In the genomic region with DNA sequence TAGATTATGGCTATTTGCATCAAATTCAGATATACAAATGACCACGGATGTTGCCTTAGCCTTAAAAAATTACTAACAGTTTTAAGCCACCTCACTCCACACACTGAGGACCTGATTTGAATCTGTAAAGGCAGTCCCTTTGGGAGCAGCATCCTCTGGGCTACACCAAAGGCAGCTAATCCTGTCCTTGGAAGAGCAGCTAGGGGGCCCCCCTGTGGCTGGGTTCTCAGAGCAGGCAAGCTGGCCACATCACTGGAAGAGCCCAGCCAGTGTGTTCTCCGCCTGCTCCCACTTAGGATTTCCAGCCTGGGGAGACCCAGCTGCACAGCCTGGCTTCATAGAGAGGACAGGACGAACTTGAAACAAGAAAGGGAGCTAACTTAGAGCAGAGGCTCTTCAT, we compare ENCODE assay signal across 9 mouse cellular contexts. TPM values are rescaled to one million over a fixed set of nuclear protein-coding genes. Genes with fewer than 3 reads are reported as not detected.
A peak's percentile ranks its signal among the peaks of the same experiment; 100 is the strongest.
DNase-seq lines count a peak whose midpoint lies in the region; ATAC-seq and TF ChIP-seq lines count a peak whose summit lies in the region.
"Had no signal": no experiment of that assay in that cellular context is flagged by ENCODE, and none has a peak within 500 bp of the region (broad histone marks: within the 10 kb centered on the region; RNA-seq: fewer than 3 reads in every experiment).

No protein-coding gene starts in this region.

- no peak for ATAC-seq in kidney, embryonic 15.5 days (replicated peaks; ENCODE audit: low FRiP score)
- ATAC-seq in granulocyte monocyte progenitor cell, adult 5-6 weeks (replicated peaks; ENCODE audit: poor library complexity, severe bottlenecking): no peak

- H3K36me3 ChIP-seq in kidney, embryonic 15.5 days: peaks cover 89% of the 10 kb centered on the region

- H3K9ac ChIP-seq in kidney, embryonic 15.5 days: no peak overlapping the region
- H3K9ac ChIP-seq: embryonic facial prominence, embryonic 13.5 days had no signal

- no peaks in the 10 kb centered on the region for H3K27me3 ChIP-seq in kidney, embryonic 15.5 days
- H3K27me3 ChIP-seq: embryonic facial prominence, embryonic 13.5 days had no signal

- H3K9me3 ChIP-seq in kidney, embryonic 15.5 days (replicated peaks): no peaks in the 10 kb centered on the region
- H3K9me3 ChIP-seq: embryonic facial prominence, embryonic 13.5 days had no signal

- TF ChIP-seq CTCF in olfactory bulb, adult 2 months (IDR thresholded peaks at IDR 0.05; ENCODE audit: insufficient read depth, low read depth, low read length): peak; percentile 36; the same call in 1 of the 2 replicates

- H3K27ac ChIP-seq in kidney, embryonic 15.5 days: no peak overlapping the region
- no peak overlapping the region for H3K27ac ChIP-seq in olfactory bulb, adult 2 months (ENCODE audit: insufficient read depth, low read depth, low read length)
- H3K27ac ChIP-seq: embryonic facial prominence, embryonic 13.5 days had no signal

- H3K4me2 ChIP-seq in kidney, embryonic 15.5 days: no peak overlapping the region
- H3K4me2 ChIP-seq: embryonic facial prominence, embryonic 13.5 days had no signal

- H3K4me1 ChIP-seq in kidney, embryonic 15.5 days: peaks cover 14% of the 10 kb centered on the region; the same call in 1 of the 2 replicates
- peaks cover 13% of the 10 kb centered on the region for H3K4me1 ChIP-seq in olfactory bulb, adult 2 months (ENCODE audit: control insufficient read depth, insufficient read depth, low read length)

- peak; percentile 57 for DNase-seq in kidney, postnatal 14 days
- peak; percentile 71 for DNase-seq in adrenal gland, postnatal 10 days
- peak; percentile 72 to 79 for DNase-seq in cerebellum, postnatal 10 days
- DNase-seq in layer of hippocampus, adult 9-11 months: peak; percentile 81

- no peak for TF ChIP-seq POLR2A in olfactory bulb, adult 2 months (IDR thresholded peaks at IDR 0.05; ENCODE audit: insufficient read depth, low read depth, low read length)

- 47% methylated on average over 3 of the region's 3 CpGs for WGBS in kidney, embryonic 15.5 days
- 24% methylated on average over 3 of the region's 3 CpGs for WGBS in olfactory bulb, adult 2 months

- no peak overlapping the region for H3K4me3 ChIP-seq in kidney, embryonic 15.5 days (replicated peaks)
- H3K4me3 ChIP-seq in olfactory bulb, adult 2 months (ENCODE audit: insufficient read depth, low read depth, low read length): no peak overlapping the region
- H3K4me3 ChIP-seq: embryonic facial prominence, embryonic 13.5 days had no signal

RNA-seq across cellular contexts. Expression of a gene that starts 18.3 kb away (rescaled TPM):
- polyA plus RNA-seq in kidney, embryonic 15.5 days (2015; fragmentation: Nextera tagmentation; extraction: Ambion mirVana): 102 and 105 TPM in 2 replicates
- 10 to 100 TPM; 39.1 to 55.8 TPM for total RNA-seq in adrenal gland, postnatal 10 days (2021)
- not detected in 2 replicates for polyA plus RNA-seq in olfactory bulb, adult 2 months (2012; ENCODE audit: insufficient read depth, insufficient read length, low replicate concordance, missing spikeins)
- total RNA-seq in granulocyte monocyte progenitor cell, adult 5-6 weeks (2014; fragmentation: Nextera tagmentation): 44.4 and 76.8 TPM in 2 replicates
- total RNA-seq in granulocyte monocyte progenitor cell, adult 5-6 weeks (2017): 44.0 and 57.4 TPM in 2 replicates

RNA-seq across cellular contexts. Expression of a gene that starts 29.6 kb away (rescaled TPM):
- 42.0 and 45.5 TPM in 2 replicates for polyA plus RNA-seq in kidney, embryonic 15.5 days (2015; fragmentation: Nextera tagmentation; extraction: Ambion mirVana)
- total RNA-seq in adrenal gland, postnatal 10 days (2021): 10 to 100 TPM; 45.3 to 63.5 TPM
- not detected in 2 replicates for polyA plus RNA-seq in olfactory bulb, adult 2 months (2012; ENCODE audit: insufficient read depth, insufficient read length, low replicate concordance, missing spikeins)
- 113 and 128 TPM in 2 replicates for total RNA-seq in granulocyte monocyte progenitor cell, adult 5-6 weeks (2014; fragmentation: Nextera tagmentation)
- total RNA-seq in granulocyte monocyte progenitor cell, adult 5-6 weeks (2017): 77.9 and 117 TPM in 2 replicates

RNA-seq across cellular contexts. Expression of a gene that starts 30.5 kb away (rescaled TPM):
- 45.3 and 49.8 TPM in 2 replicates for polyA plus RNA-seq in kidney, embryonic 15.5 days (2015; fragmentation: Nextera tagmentation; extraction: Ambion mirVana)
- 10 to 100 TPM; 91.7 to 95.0 TPM for total RNA-seq in adrenal gland, postnatal 10 days (2021)
- not detected in 2 replicates for polyA plus RNA-seq in olfactory bulb, adult 2 months (2012; ENCODE audit: insufficient read depth, insufficient read length, low replicate concordance, missing spikeins)
- 271 and 278 TPM in 2 replicates for total RNA-seq in granulocyte monocyte progenitor cell, adult 5-6 weeks (2014; fragmentation: Nextera tagmentation)
- 310 and 331 TPM in 2 replicates for total RNA-seq in granulocyte monocyte progenitor cell, adult 5-6 weeks (2017)

RNA-seq across cellular contexts. Expression of a gene that starts 48.5 kb away (rescaled TPM):
- not detected in 2 replicates for polyA plus RNA-seq in kidney, embryonic 15.5 days (2015; fragmentation: Nextera tagmentation; extraction: Ambion mirVana)
- not detected for total RNA-seq in adrenal gland, postnatal 10 days (2021)
- not detected in 2 replicates for polyA plus RNA-seq in olfactory bulb, adult 2 months (2012; ENCODE audit: insufficient read depth, insufficient read length, low replicate concordance, missing spikeins)
- 1.6 TPM in 1 of 2 replicates, not detected in the other for total RNA-seq in granulocyte monocyte progenitor cell, adult 5-6 weeks (2014; fragmentation: Nextera tagmentation)
- not detected in 2 replicates for total RNA-seq in granulocyte monocyte progenitor cell, adult 5-6 weeks (2017)
- total RNA-seq: left cerebral cortex, postnatal 10 days had no signal

RNA-seq across cellular contexts. Expression of a gene that starts 53.5 kb away (rescaled TPM):
- polyA plus RNA-seq in kidney, embryonic 15.5 days (2015; fragmentation: Nextera tagmentation; extraction: Ambion mirVana): 0.06 TPM in 1 of 2 replicates, not detected in the other
- under 1 TPM in 1 of 2 experiments, not detected in 1; 0.21 TPM for total RNA-seq in adrenal gland, postnatal 10 days (2021)
- not detected in 2 replicates for polyA plus RNA-seq in olfactory bulb, adult 2 months (2012; ENCODE audit: insufficient read depth, insufficient read length, low replicate concordance, missing spikeins)
- not detected in 2 replicates for total RNA-seq in granulocyte monocyte progenitor cell, adult 5-6 weeks (2014; fragmentation: Nextera tagmentation)
- total RNA-seq in granulocyte monocyte progenitor cell, adult 5-6 weeks (2017): not detected in 2 replicates
